17 mouse cellular contexts compared by ENCODE assay signal in genomic region chr9:63060740-63061139, GRCm38 (mm10).
"Had no signal": no experiment of that assay in that cellular context is flagged by ENCODE, and none has a peak within 500 bp of the region (broad histone marks: within the 10 kb centered on the region; RNA-seq: fewer than 3 reads in every experiment).

No protein-coding gene starts in this region.

- H3K4me1 ChIP-seq: liver, embryonic 15.5 days had no signal

- H3K4me2 ChIP-seq: liver, embryonic 15.5 days; lung, embryonic 15.5 days; midbrain, embryonic 11.5 days; midbrain, embryonic 13.5 days; midbrain, embryonic 15.5 days; neural tube, embryonic 12.5 days had no signal

- H3K9me3 ChIP-seq: liver, embryonic 15.5 days had no signal

- ATAC-seq: liver, postnatal 0 days; lung, postnatal 0 days; midbrain, embryonic 13.5 days; midbrain, embryonic 15.5 days had no signal

- H3K27me3 ChIP-seq: liver, embryonic 15.5 days; lung, embryonic 15.5 days; midbrain, embryonic 13.5 days; neural tube, embryonic 12.5 days had no signal

- H3K27ac ChIP-seq: liver, embryonic 15.5 days; macrophage; midbrain, embryonic 13.5 days; midbrain, embryonic 15.5 days; neural tube, embryonic 12.5 days had no signal

- H3K9ac ChIP-seq: liver, embryonic 15.5 days; liver, postnatal 0 days; lung, embryonic 15.5 days; midbrain, embryonic 13.5 days; midbrain, embryonic 15.5 days; neural tube, embryonic 12.5 days had no signal

- H3K4me3 ChIP-seq: liver, embryonic 15.5 days; lung, embryonic 15.5 days; megakaryocyte, embryonic 14.5 days; midbrain, embryonic 13.5 days; midbrain, embryonic 15.5 days; neural tube, embryonic 12.5 days had no signal

- H3K36me3 ChIP-seq: liver, embryonic 15.5 days; lung, embryonic 15.5 days; midbrain, embryonic 13.5 days; midbrain, embryonic 15.5 days; neural tube, embryonic 12.5 days had no signal

- DNase-seq: liver, postnatal 0 days; lung, adult 2 months; right cerebral cortex, postnatal 25 days; right cerebral cortex, postnatal 4 days; spleen, adult 18-20 months; thymus, adult 18-20 months; thymus, postnatal 25 days; thymus, postnatal 4 days had no signal
